Mouse (Mus musculus) adrenal gland, adult 2 months (tissue): ENCODE measurements around the gene Oser1. TPM values are rescaled to one million over a fixed set of nuclear protein-coding genes. Genes with fewer than 3 reads are reported as not detected.
"Not testable (repeated sequence)": the region's sequence is repeated elsewhere in the genome, so short reads cannot be mapped to it uniquely, and the experiment has no call there.

Experiments used
- DNase-seq: peaks from one replicate; pipeline ENCODE4 v3.0.0; 2021
- polyA plus RNA-seq: library from polyadenylated mRNA; depleted of rRNA; stranded (reverse); fragments of >200 nt; gene quantifications from 2 replicates; pipeline ENCODE4 v1.2.3, GENCODE M21; 2012
- total RNA-seq, 2 experiments: library from RNA; stranded (reverse); gene quantifications; 2 replicates each; pipeline ENCODE4 v1.2.3; 2021

The Oser1 gene
- total and polyA plus RNA-seq, 3 experiments: 3.0 to 49.2 (median 29.2) TPM

- DNase-seq: no peak
Observed at GRCm38 (mm10) chr2:163444017-163444416, 19.5 kb upstream of the Oser1 start.

GRCm38 (mm10) chr2:163443543-163443942 lies 19.0 kb upstream of the Oser1 start:
- peak; percentile 37 for DNase-seq

- no peak for DNase-seq
Observed at GRCm38 (mm10) chr2:163439488-163439887, 15.0 kb upstream of the Oser1 start.

- DNase-seq: peak; percentile 45
Observed at GRCm38 (mm10) chr2:163438619-163439451, 14.3 kb upstream of the Oser1 start.

DNA sequence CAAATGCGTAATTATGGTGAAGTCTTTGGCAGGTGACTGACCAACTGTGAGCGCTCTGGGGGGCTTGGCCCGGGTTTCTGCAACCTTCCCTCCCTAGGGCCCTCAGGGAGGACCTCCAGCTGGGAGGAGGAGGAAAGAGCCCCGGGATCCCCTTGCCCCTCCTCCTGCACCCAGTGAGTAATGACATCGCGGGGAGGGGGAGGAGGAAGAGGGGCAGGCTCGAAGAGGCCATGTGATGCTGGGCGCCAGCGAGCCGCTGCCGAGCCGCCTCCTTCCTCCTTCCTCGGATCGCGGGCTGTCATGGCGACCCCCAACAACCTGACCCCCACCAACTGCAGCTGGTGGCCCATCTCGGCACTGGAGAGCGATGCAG lies 13.7 kb upstream of the Oser1 start, which contains the start of gene Gdap1l1:
Gene Gdap1l1 (plus strand): TSS at position 231 of the 373 bp plus-strand sequence.
- peak; percentile 61 for DNase-seq

DNA sequence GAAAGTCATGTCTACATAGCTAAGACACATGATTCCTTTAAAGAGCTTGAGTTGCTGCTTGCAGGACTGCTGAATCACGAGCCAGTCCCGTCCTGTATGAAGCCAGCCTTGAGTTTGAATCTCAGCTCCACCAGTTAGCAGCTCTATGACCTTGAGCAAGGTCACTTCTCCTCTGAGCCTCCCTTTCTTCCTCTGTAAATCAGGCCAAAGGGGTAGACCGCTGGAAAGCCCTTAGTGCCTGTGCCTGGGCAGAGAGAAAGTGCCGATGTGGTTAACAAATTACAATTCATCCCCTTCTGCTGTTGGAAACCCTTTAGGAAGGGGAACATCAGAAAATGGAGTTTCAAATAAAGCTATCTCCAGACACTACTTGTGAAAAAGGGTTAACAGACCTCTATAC lies 13.3 kb upstream of the Oser1 start:
- DNase-seq: no peak

- no peak for DNase-seq
Observed at GRCm38 (mm10) chr2:163433971-163434370, 9.5 kb upstream of the Oser1 start.

GRCm38 (mm10) chr2:163431289-163431688 lies 6.8 kb upstream of the Oser1 start:
- no peak for DNase-seq

DNA sequence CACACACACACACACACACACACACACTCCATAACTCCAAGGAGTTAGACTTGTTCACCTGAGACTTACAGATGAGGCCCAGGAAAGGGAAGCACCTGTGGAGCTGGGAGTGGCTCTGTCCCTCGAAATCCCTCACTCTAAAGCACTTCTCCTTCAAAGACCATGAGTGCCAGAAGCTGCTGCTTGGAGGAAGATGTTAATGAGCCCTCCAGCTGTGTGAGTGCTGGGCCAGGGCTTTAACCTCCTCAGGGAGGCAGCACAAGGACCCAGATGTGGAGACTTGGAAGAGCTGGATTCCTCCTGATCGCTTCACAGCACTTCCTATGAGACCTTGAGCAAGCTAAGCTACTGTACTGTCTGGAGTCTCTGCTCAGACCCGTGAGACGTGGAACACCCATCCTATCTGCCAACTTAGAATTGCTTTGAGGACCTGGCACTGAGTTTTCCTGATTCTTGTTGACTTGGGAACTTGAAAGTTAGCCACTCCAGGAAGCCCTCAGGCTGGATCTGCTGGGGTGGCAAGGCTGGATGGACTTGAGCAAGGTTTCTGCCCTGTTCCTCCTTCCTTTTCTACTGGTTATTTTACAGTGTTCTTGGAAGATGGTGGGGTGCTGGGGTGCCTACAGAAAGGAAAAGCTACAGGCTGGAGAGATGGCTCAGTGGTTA lies 4.0 kb upstream of the Oser1 start:
- no peak for DNase-seq

GRCm38 (mm10) chr2:163422895-163423660 lies 1.4 kb downstream of the Oser1 start:
- no peak for DNase-seq

GRCm38 (mm10) chr2:163420366-163420886 lies 4.1 kb downstream of the Oser1 start:
- DNase-seq: no peak

DNA sequence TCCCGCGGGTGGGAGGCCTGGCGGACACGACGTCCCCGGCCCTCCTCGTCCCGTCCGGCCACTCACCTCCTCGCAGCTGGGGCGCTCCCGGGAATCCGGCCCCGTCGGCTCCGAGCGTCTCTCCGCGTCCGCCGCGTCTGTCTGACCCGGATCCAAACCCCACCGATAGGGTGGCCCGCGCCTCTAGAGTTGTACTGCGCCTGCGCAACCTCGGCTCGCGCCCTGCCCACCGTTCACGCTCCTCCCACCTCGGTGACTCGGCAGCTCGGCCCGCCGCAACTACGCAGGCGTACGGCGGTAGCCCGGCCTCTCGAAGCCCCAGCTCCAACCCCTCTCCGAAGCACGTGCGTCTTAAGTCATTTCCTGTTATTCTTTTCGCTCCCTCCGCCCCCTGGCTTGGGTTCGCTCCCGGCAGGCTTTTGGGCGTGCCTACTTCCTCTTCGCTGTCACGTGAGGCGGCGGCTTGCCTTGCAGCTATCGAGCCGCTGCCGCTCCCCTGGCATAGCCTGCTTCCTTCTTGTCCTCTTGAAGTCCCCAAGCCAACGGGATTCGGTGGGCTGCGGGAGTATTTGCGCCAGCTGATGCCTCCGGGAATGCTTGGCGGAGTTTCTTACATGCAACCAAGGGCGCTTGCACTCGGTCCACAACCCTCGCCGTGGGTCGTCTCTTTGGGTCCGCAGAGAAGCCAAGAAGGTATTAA lies 5.0 kb downstream of the Oser1 start:
- DNase-seq: peak; percentile 100

DNA sequence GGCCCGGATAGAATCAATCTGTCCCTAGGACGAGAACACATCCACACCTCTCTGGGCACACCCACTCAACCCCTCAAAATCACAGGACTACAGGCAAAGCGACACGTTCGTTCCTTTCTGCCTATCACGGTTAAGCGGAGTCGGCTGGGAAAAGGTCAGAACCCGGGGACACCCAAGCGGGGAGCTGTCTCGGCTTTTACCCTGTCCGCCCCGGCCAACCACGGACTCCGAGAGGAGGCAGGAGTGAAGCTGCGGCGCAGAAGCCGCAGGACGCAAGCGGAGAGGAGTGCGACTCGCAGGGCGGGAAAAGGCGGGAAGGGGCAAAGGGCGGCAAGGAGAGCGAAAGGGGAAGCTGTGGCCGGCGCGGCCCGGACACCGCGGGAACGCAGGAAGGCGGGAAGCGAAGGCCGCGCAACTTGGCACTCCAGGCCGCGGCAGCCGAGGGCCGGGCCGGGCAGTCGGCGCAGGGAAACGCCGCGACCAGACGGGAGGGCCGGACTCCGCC lies 5.6 kb downstream of the Oser1 start:
- no peak for DNase-seq

- DNase-seq: no peak
Observed at GRCm38 (mm10) chr2:163417830-163418229, 6.7 kb downstream of the Oser1 start.

GRCm38 (mm10) chr2:163417026-163417425 lies 7.5 kb downstream of the Oser1 start:
- no peak for DNase-seq

DNA sequence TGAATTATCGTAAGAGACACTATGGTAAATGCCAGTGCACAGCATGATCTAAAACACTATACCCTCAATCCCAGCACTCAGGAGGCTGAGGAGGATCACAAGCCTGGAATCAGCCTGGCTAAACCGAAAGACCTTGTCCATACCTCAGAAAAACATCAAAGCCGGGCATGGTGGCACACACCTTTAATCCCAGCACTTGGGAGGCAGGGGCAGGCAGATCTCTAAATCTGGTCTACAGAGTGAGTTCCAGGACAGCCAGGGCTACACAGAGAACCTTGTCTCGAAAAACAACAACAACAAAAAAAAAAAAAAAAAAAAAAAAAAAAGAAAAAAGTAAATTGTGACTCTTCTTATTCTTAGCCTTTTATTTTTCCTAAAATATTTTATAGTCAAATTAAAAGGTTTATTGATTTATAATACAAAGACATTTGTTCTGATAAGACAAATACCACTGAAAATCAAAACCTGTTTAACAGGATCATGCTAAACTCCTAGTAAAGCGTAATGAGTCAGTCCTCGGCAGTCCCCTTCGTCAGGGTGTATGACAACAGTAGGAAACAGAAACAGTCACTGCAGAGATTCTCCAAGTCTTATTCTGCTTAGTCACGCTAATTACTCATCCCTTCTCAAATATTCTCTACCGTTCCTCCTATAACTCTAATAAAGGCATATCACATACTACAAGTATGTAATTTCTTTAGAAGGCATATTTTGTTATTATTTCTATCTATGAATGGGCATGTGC lies 11.5 kb downstream of the Oser1 start:
- DNase-seq: no peak

DNA sequence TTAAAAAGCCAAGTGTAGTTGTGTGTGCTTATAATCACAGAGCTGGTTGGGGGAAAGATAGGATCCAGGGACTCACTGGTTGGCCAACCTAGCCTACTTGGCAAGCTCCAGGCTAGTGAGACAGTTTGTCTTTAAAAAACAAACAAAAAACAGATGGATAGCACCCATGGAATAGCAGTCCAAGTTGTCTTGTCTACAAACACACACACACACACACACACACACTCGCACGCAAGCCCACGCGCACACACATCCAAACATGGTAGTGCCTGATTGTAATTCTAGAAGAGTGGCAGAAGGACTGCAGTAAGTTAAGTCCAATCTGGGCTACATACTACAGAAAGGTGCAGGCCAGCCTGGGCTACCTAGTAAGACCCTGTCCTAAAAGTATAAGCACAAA lies 12.1 kb downstream of the Oser1 start:
- DNase-seq: no peak

DNA sequence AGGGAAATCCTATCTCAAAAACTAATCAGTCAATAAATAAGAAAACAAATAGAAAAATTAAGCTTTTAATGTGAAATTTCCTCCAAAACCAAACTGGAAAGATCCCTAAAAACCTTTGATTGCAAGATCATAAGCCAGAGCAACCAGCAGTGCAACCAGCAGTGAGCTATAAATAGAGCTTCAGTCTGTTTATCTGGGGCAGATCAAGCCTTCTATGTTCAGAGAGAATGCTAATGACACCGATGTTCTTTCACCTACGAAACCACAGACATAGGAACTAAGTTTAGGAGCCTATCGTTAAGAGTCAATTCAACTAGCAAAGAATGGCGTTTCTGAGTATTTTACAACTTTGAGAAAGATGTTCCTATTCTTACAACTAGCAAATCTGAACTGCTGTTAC lies 12.7 kb downstream of the Oser1 start:
- DNase-seq: no peak

- DNase-seq: not testable (repeated sequence)
Observed at GRCm38 (mm10) chr2:163411344-163411743, 13.2 kb downstream of the Oser1 start.

- no peak for DNase-seq
Observed at GRCm38 (mm10) chr2:163410211-163410610, 14.3 kb downstream of the Oser1 start.
